Mouse (Mus musculus): ENCODE data around the gene Prickle2.
A peak's percentile ranks its signal among the peaks of the same experiment; 100 is the strongest.

Gene Prickle2

DNA sequence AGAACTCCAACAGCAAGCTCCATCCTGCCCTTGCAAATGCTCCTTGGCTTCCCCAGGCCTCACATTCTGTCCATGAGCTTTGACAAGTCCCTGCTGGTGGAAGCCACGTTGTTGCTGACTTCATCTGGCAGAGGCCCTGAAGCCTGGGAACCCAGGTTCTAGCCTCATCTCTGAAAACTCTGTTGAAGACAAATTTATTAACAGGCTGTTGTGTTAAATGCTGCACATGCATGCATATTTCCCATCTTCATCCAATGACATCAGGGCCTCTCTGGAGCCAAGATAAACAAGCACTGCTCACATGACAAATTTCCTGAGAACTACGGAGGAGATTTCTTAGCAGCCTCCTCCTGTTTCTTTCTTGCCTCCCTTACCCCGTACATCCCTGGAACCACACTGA, 259.3 kb downstream of the Prickle2 start:
- DNase-seq (ENCODE audit: low spot score): no peak

DNA sequence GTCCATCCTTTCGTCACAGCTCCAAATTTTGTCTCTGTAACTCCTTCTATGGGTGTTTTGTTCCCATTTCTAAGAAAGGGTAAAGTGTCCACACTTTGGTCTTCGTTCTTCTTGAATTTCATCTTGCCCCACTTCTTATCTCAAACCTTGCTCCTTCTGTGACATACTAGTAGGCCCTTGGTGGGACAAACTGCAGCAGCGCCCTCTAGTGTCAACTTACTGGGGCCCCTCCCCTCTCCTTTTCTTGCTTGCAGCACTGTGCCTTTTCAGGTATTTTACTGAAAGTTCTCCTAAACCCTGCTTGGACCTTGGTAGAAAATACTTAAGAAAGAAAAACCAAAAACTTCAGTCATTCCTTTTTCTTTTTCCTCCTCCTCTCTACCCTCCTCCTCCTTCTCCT, 264.8 kb downstream of the Prickle2 start:
- peak; percentile 59 for DNase-seq (ENCODE audit: low spot score)

GRCm38 (mm10) chr6:92440251-92440650, 265.7 kb downstream of the Prickle2 start:
- DNase-seq (ENCODE audit: low spot score): no peak

DNA sequence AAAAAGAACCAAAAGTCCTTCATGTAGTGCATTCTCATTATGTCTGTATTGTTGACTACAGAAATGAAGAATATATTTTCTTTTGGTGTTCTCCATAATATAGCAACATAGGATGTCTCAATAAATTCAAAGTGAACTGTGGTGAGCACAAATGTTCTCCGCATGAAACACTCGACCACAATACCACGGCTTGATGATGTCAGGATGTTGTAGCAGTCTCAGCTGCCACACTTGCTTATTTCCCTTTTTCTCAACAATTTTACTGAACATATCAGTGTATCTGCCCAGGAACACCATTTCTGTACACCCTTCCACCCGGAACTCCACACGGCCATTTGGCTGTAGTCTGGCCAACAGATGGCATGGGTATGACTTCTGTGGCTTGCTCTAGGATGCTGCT, 273.8 kb downstream of the Prickle2 start:
- DNase-seq (ENCODE audit: low spot score): no peak

DNA sequence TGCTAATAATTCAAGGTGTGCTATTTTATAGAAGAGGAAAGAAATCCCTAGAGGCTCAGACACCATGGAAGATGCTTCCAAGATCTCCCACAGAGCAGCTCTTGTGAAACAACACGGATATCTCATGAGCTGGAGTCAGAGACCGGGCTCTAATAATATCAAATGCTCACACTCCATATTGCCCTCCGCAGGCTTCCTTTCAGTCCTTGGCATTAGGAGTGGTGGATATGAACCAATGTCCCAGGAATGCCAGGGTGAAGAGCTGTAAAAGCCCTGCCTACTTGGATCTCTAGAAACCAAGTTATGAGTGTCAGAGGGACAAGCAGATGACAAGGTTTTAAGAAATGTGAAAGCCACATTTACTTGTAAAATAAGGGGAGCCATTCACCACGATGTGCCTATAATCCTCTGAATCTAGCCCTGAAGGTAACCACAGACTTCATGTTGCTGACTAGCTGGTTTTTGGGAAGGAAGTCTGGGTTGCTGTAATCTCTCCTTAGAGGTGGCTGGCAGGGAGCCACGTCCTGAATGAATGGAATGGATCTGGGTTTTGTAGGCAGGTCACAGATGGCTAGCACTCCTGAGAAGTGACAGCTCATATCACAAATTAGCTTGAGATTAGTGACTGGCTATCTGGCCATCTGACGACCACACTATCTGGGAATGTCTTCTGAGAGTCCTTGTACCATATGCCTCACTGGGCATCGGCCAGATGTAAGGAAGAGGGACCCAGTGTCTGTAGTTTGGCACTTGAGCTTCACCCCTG, 278.4 kb downstream of the Prickle2 start:
- DNase-seq (ENCODE audit: low spot score): no peak

GRCm38 (mm10) chr6:92425901-92426300, 280.1 kb downstream of the Prickle2 start:
- DNase-seq (ENCODE audit: low spot score): no peak

DNA sequence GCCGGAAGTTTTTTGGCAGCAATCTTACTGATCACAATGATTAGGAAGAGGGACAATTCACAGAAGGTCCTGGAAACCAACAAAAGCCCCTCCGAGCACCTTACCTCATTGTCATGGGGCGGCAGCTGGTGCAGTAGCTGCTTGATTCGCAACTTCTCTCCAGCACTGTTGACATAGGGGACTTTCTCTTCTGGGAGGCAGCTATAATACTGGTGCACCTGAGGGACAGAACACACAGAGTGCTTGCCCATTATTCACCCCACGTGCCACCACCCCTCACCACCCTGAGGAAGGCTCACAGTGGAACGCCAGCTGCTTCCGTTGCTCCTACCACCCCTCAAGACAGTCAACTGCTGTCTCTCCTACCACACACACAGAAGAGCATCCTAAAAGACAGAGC, 280.5 kb downstream of the Prickle2 start:
- DNase-seq (ENCODE audit: low spot score): no peak

GRCm38 (mm10) chr6:92424991-92425390, 281.0 kb downstream of the Prickle2 start:
- no peak for DNase-seq (ENCODE audit: low spot score)

- peak; percentile 55 for DNase-seq (ENCODE audit: low spot score)
These were observed 283.7 kb downstream of the Prickle2 start for GRCm38 (mm10) chr6:92422286-92422685.

GRCm38 (mm10) chr6:92420106-92420505, 285.8 kb downstream of the Prickle2 start:
- DNase-seq (ENCODE audit: low spot score): no peak

- no peak for DNase-seq (ENCODE audit: low spot score)
These were observed 290.6 kb downstream of the Prickle2 start for GRCm38 (mm10) chr6:92415405-92415755.

DNA sequence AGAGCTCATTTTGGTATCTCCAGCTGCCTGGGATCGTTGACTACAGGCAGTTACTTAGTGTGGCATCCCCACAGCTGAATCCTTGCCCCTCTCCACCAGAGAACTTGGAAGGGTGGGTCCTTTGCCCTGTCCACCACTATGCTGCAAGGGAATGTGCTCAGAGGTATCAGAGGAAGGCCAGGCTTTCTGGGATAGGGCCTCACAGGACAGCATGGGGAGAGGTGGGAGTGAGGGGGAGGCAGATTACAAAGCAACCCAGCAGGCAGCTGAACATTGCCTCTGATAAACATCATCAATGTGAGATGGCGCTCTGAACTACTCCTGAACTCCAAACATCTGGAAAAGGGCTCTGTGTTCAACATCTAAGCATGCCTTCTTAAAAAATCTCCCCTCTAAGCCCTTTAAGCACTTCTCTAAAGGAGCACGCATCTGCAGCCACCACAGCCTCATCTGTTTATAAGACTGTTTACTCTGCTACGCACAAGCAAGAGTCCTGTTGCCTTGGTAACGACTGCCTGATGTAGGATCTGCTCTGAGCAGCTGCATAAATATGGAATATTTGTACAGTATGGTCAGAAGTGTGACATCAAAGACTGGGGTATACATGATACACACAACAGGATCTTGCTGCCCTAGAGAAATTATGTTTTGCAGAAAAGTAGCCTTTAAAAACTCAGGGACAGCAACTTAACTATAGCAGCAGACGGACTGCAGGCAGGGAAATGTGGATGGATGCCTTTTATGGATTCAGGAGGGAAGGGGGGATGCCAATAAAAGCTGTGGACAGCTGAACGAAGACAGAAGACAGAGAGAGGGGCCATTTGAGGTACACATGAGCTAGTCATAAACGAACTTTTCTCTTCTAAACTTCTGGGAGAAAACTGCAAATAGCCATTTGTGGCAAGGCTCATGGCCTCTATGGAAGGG, 291.2 kb downstream of the Prickle2 start:
- no peak for DNase-seq (ENCODE audit: low spot score)

DNA sequence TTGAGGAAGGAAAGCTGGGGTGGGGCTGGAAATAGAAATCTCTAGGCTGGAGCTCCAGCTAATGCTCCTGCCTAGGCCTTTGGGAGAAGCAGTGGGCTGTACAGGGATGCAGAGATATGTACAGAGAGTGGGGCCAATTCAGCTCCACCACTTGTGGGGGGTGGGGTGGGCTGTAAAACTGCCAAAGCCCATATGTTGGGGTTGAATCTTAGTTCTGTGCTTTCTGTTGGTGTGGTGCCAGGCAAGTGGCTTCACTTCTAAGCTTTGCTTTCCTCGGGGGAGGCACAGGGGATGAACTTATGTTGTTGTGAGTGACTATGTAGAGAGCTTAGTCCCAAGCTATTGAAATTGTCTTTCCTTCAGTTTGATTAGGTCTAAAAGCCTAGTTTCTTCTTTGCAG, 292.0 kb downstream of the Prickle2 start:
- DNase-seq (ENCODE audit: low spot score): no peak

DNA sequence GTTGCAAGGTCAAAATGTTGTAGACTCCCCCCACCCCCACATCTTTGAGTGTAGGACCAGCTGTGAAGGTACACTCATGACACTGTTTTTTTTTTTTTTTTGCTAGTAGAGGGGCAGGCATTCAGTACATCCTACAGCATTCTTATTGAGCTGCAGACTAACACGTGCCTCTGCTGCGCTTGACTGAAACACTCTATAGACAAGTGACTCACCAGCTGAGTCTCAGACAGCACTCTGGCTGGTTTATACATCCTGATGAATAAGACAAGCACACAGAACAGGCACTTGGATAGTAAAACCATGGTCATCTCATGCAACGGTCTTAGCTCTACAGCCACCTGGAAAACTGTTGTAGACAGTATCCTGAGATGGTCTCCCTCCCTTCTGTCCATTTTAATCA, 296.2 kb downstream of the Prickle2 start:
- no peak for DNase-seq (ENCODE audit: low spot score)

- no peak for DNase-seq (ENCODE audit: low spot score)
These were observed 298.7 kb downstream of the Prickle2 start for GRCm38 (mm10) chr6:92407259-92407658.

GRCm38 (mm10) chr6:92405571-92405970, 300.4 kb downstream of the Prickle2 start:
- DNase-seq (ENCODE audit: low spot score): no peak

DNA sequence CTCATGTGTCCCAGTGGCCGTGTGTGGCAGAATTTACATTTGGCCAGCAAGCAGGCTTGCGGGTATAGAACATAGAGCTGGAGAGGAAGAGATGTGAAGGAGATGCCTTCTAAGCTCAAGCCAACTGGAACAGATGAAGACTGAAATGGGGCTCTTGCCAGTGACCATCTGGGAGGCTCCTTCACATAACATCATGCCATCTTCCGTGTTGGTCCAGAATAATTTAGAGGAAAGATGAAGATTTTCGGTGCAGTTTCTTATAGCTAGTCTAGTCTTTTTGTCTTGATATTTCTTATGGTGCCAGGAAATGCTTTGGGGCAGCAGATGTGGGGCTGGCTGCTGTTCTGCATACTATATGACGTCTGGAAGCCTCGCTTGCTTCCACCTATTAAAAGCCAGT, 308.1 kb downstream of the Prickle2 start:
- no peak for DNase-seq (ENCODE audit: low spot score)

DNA sequence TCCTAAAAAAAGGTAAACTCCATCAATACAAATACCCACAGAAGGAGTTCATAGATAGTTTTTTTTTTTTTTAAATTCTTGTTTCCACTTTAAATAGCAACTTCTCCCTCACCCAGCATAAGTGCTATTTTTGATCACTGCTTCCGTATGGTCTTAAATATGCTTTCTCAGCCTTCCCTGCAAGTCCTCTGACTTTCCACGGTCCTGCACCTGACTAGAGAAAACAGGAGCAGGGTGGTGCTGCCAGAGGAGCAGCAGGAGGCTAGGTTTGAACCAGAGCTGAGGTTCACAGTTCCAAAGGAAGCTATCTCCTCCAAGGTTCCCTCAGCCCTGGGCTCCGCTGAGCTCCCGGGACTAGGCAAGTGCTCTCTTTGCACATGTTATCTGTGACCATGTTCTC, 310.4 kb downstream of the Prickle2 start:
- DNase-seq (ENCODE audit: low spot score): no peak

DNA sequence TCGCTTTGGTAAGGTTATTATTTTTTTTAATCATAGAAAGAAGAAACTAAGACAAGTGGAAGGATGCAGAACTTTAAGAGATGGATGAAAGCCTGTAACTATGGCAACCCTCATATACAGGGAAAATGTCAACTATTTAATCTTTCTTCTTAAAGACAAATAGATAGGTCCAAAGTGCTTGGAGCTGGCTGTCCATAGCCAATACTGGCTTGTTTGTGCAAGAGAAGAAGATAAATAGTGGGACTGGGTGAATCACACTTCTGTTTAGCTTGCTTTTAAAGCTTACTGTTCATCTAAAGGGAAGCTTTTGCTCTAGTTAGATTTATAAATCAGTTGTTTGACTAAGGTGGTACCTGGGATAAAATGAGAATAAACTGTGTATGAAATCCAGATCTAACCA, 310.8 kb downstream of the Prickle2 start:
- DNase-seq (ENCODE audit: low spot score): no peak

DNA sequence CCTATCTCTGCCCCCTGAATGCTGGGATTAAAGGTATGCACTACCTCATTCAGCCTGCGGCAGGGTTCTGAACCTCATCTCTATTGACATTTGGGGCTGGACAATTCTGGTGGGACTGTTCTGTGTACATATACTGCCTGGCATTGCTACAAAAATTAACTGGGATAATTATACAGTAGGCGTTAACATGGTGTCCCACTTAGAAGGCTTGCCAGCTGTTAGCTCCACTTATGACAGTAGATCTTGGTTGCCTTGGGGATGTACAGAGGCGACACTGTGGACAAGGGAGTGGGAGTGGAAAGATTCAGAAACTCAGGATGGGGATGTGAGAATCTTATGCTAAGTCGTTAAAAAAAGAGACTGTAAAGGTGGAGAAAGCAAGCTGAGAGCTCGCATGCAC, 311.3 kb downstream of the Prickle2 start:
- no peak for DNase-seq (ENCODE audit: low spot score)

GRCm38 (mm10) chr6:92390321-92390720, 315.6 kb downstream of the Prickle2 start:
- DNase-seq (ENCODE audit: low spot score): no peak

DNA sequence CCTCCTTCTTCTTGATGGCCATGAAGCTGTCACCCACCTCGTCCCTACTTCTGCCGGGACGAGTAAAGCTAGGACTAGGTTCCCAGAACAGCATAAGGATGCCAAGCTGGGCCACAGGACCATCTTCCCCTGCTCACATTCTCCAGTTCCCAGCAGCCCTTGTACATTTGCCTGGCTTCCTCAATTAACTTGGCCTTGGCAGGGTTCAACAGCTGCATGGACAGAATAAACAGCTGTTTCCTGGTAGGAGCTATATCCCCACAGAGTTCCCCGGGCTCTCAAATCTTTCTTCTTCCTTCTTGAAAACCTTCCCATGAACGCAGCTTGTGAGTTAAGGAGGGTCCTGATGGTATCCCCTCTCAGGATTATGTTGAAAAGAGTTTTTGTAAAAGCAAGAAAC, 317.3 kb downstream of the Prickle2 start:
- DNase-seq (ENCODE audit: low spot score): no peak

- no peak for DNase-seq (ENCODE audit: low spot score)
These were observed 322.7 kb downstream of the Prickle2 start for GRCm38 (mm10) chr6:92383196-92383782.

All from testis, postnatal 10 days (tissue).